Mouse (Mus musculus) lung, postnatal 10 days (tissue): ENCODE results near the gene Phex.

ENCODE experiments used
- DNase-seq: peaks from one replicate; pipeline ENCODE4 v3.0.0; 2021

Phex gene

GRCm38 (mm10) chrX:157306796-157307405, 108.2 kb downstream of the Phex start:
- no peak for DNase-seq

DNA sequence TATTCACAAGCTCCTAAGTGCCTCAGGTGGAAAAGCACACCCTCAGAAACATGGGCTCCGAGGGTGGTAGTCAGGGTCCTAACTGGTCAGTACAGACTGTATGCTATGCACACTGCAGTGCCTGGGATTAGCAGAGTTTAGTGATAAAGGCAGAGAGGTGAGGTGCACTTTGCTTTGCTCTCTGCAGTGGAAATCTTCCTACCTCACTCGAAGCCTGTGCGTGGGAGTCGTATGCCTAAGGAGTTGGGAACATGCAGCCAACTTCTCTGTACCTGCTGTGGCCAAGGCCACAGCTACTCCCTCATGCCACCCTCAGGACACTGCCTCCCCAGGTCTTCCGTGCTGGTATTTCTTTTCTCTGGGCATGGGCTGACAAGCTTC, 109.3 kb downstream of the Phex start:
- DNase-seq = no peak

GRCm38 (mm10) chrX:157305193-157305851, 109.8 kb downstream of the Phex start:
- no peak for DNase-seq

GRCm38 (mm10) chrX:157292411-157292810, 122.7 kb downstream of the Phex start:
- no peak for DNase-seq

GRCm38 (mm10) chrX:157276581-157276980, 138.5 kb downstream of the Phex start:
- DNase-seq = no peak

GRCm38 (mm10) chrX:157273291-157273690, 141.8 kb downstream of the Phex start:
- no peak for DNase-seq

GRCm38 (mm10) chrX:157271609-157272008, 143.5 kb downstream of the Phex start:
- no peak for DNase-seq

DNA sequence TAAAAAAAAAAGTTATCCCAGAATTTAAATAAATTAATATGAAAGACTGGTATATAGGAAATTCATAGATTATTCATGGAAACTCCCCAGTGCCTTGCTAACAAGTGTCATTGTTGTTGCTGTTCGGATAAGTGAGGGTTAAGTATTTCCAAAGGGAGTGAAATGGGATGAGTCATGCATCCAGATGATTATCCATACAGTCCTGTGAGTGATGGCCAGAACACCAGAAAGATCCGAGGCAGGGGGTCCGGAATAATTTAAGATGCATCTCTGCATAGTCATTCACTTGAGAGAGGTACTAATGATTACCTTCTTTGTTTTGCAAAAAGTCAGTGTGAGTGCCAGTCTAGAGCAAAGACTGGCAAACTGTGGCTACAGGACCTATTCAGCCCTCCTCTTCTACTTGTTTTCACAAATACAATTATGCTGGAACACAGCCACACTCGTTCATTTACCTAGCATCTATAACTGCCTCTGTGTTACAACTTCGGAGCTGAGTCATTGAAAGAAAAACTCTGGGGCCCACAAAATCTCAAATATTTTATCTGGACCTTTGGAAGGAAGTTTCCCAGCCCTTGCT, 145.3 kb downstream of the Phex start:
- no peak for DNase-seq

- no peak for DNase-seq
Measured at GRCm38 (mm10) chrX:157268141-157268540, 147.0 kb downstream of the Phex start.

- no peak for DNase-seq
Measured at GRCm38 (mm10) chrX:157202736-157203135, 212.4 kb downstream of the Phex start.

DNA sequence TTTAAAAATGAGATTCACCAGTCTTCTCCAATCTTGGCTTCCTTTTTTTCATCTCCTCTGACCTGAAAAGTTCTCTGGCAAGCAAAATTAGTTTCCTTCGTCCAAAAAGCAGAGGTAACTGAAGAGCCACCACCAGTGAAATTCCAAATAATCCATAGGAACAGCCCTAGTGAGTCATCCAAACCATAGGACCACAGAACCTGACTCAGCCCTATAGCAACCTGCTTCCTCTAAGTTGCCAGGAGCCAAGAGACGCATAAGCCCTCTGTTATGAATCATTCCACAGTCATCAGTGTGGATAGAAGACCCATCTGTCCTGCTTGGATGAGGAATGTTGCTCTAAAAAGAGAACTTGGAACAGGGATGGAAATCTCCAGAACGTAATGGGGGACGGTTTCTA, 230.9 kb downstream of the Phex start:
- DNase-seq = no peak

DNA sequence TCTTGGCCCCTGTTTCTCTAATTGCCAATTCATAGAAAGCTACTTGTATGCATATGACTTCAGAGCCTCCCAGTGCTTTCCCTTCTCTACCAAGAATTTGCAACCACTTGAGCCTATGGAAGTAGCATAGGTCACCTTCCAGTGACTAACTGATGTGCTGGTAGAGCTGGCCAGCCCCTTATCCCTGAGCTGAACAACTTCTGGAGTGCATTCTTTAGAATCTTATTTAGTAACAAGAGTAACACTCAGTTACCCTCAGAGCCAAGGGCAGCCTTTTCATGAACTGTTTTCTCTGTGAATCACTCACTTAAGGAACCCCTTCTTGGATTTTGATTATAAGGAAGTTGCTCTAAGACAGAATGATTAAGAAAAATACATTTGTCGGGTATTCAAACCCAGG, 234.3 kb downstream of the Phex start:
- DNase-seq = peak; percentile 1

DNA sequence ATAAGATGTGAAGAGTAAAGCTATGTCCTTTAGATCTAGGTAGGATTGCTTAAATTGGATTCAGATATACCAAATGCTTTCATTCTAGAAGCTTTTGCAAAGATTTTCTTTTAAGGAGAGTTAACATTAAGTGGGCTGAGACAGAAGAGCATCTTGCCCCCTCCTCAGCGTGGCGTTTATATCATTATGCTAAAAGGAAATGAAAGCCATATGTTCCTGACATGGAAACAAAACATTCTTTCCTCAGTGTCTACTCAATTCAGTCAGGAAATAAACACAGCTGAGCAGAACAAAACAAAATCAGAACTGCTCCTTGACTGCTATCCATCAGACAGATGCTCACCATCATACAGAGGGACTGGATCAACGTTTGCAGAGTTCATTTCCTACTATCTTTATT, 251.0 kb downstream of the Phex start:
- no peak for DNase-seq

DNA sequence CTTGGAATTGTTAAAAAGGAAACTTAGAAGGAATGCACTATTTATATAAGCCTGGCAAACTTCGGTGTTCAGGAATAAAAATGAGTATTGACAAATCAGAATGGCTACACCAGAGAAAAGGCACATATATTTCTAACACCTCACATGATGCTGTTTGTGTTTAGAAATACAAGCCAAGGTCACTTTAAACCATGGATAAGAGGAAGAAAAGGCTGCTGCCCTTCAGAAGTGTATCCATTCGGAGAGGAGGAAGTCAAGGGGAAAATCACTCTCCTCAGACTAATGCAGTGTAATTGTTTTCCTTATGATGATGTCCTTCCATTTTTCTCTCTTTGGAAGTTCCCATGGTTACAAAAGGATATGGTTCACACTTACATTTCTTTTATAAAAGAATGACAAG, 251.7 kb downstream of the Phex start:
- DNase-seq = no peak

DNA sequence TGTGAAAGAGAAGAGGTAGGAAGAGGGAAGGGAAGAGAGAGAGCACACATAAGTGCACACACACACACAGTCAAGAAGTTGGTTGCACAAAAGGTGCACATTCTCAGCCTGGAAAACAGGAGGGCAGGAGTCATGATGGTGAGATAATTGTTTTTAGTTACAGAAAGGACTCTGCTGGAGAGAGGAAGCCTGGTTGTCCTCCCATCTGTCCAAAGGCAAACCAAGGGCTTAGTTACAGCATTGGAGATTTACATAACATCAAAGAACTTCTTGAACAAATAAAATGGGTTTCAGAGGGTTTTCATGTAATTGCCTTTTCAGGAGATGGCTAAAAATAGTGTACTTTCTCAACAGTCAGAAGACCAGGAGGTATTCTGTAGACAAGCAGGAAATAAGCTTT, 270.4 kb downstream of the Phex start:
- no peak for DNase-seq

GRCm38 (mm10) chrX:157139601-157140000, 275.5 kb downstream of the Phex start:
- no peak for DNase-seq
